Mouse (Mus musculus): ENCODE results near the gene Cnbd2.

GRCm38 (mm10) chr2:156321538-156321937 is 9.4 kb downstream of the Cnbd2 start:
- no peak for TF ChIP-seq POLR2A (IDR thresholded peaks at IDR 0.05; ENCODE audit: low read depth, low read length)
- no peak for TF ChIP-seq CTCF (IDR thresholded peaks at IDR 0.05; ENCODE audit: extremely low read depth, insufficient read depth, insufficient read length, insufficient replicate concordance)

Data from spleen, adult 2 months (tissue).